Mouse (Mus musculus): ENCODE measurements around the gene Klhdc3.

DNA sequence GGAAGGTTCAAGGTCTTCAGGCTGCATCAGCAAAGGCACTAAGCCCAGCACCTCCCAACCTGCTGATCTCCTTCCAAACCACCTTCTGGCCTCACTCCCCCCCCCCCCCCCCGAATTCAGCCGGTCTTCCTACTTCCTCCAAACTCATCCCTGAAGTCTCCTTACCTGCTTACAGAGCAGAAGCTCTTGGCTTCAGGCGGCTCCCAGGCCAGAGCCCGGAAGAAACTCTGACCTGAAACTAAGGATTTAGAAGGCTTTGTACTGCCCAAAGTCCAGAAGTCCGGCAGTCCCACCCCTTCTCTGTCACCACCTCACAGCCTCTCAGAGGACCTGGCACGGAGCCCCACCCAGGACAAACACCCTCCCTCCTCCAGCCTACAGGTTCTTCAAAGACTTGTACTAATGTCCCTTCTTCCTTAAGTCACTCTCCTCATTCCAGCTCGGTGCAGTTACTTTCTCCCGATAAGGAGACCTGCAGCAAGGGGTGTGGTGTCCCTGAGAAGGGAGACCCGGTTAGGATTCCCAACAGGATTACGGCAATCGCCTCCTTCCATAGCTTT is 35.7 kb downstream of the Klhdc3 start:
- TF ChIP-seq GATA1 (IDR thresholded peaks at IDR 0.05; ENCODE audit: borderline replicate concordance, low read length) (no peak), FLI1 (IDR thresholded peaks at IDR 0.05; ENCODE audit: low read length) (no peak)
